Mouse (Mus musculus) Patski (cell line): ENCODE measurements around the gene Med29. TPM values are rescaled to one million over a fixed set of nuclear protein-coding genes. Genes with fewer than 3 reads are reported as not detected.
A peak's percentile ranks its signal among the peaks of the same experiment; 100 is the strongest.

Source experiments
- ATAC-seq: fragments of 100-300 bp; one replicate; pipeline ENCODE4 v1.8.0; 2021
- CTCF ChIA-PET: fragments of 350-600 bp; sonication (Branson Sonifier 250); formaldehyde crosslinking; loops from one replicate; lab custom pipeline; 2022; ENCODE audit warnings: inconsistent platforms; lab: Charles Lee
- POLR2A ChIA-PET: fragments of 350-600 bp; sonication (Branson Sonifier 250); formaldehyde crosslinking; loops from one replicate; lab custom pipeline; 2022; ENCODE audit warnings: antibody characterized with exemption, inconsistent platforms; lab: Charles Lee
- DNase-seq: peaks from one replicate; pipeline ENCODE4 v3.0.0-alpha.2; 2011; ENCODE audit warnings: low read depth, low spot score
- H3K27me3 ChIP-seq: fragments of 371-371 bp; one replicate; pipeline ENCODE4 v1.5.1; 2021
- CTCF ChIP-seq: fragments of 100-300 bp; IDR thresholded peaks from one replicate; pipeline ENCODE4 v1.5.1; 2021
- in situ Hi-C: fragments of 300-500 bp; cut with MboI; formaldehyde crosslinking; loops from 3 replicates; pipeline ENCODE4 v1.11.1; 2018; ENCODE audit warnings: low pct_unique_long_range_greater_than_20kb, mixed read lengths
- polyA plus RNA-seq: library from polyadenylated mRNA; unstranded; gene quantifications from one replicate; pipeline ENCODE4 v1.2.3, GENCODE M21; 2021

Gene Med29
- polyA plus RNA-seq, 1 experiment from 2014 or later = 32.4 TPM

DNA sequence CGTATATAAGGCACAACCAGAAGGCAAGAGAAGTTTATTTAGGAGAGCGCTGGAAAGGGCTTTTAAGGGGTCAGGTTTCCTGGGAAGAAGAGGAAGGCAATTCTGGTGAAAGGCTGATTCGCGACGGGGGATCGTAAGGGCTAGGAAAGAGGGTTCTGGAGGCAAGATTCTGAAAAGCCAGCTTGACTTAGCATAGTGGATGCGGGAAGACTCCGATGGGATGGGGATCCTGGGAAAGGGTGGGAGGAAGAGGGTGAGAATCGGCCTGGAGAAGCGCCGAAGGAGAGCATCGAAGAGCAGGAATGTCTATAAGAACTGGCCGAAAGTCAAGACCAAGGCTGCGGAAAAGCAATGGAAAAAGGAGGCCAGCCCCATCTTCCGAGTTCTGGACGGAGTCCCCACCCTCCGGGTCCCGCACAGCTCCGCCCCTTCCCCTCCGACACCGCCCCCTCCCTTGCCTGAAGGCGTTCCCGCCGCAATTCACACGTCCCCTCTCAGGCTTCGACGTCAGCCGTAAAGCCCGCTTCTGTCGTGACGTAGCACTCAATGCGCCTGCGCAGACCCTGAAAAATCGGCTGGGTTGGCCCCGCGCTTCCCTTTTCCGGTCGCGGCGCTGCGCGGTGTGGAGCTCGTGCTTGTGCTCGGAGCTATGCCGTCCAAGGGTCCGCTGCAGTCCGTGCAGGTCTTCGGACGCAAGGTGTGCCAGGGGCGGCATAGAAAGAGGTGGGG lies 42.2 kb downstream of the Med29 start, which contains the start of gene Rps16:
TSS of gene Rps16 (plus strand) at position 498 of the 729 bp plus-strand sequence.
- CTCF ChIA-PET = interaction anchor here (1.0 kb wide), 1 partner anchor 36 kb away, joined by 3 read pairs; no protein-coding TSS in a partner anchor
- POLR2A ChIA-PET = interaction anchor here (1.0 to 2.2 kb wide), 2 partner anchors 25 to 32 kb away, joined by 6 to 7 read pairs; no protein-coding TSS in a partner anchor
- DNase-seq = peak; percentile 88
- in situ Hi-C loops = no loop called here
- no peak for TF ChIP-seq CTCF
- no peaks in the 10 kb centered on the region for H3K27me3 ChIP-seq
- peak; percentile 51 for ATAC-seq

DNA sequence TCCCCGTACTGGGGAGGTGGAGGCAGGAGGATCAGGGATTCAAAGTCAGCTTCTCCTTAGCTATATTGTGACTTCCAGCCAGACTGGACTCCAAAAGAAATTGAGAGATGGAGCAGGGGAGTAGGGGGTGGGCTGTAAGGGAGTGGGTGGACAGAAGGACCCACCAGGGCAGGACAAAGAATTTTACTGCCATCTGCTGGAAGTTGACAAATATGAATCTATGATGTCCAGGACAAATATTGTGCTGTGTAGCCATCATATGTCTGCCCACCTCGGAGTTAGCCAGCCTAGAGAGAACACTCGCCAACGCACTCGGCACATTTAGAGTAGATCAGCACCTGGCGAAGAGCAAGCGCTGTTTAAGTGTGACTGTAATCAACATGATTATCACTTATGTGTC lies 43.9 kb downstream of the Med29 start:
- ATAC-seq (peak; percentile 7), DNase-seq (no peak)
- in situ Hi-C loops = no loop called here
- ChIA-PET POLR2A (no interaction called here), CTCF (interaction anchor here (1.4 to 2.0 kb wide), 2 partner anchors 9 to 30 kb away, joined by 5 to 8 read pairs; no protein-coding TSS in a partner anchor)
- peak; percentile 47 for TF ChIP-seq CTCF
- H3K27me3 ChIP-seq = no peaks in the 10 kb centered on the region

DNA sequence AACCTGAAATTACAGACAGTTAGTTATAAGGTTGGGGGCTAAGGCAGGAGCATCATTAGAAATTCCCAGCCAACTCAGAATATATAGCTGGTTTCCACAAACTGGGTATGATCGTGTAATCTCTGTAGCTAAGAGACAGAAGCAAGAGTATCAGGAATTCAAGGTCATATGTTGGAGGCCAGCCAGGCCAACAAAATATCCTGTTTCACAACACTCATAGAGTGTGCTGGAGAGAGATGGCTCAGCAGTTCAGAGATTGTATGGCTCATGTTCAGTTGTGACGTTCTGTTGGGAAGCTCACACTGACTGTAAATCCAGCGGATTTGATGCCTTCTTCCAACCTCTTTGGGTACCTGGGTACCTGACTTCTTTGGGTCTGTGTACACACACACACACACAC lies 44.8 kb downstream of the Med29 start:
- DNase-seq (no peak), ATAC-seq (no peak)
- ChIA-PET POLR2A (no interaction called here), CTCF (interaction anchor here (1.4 kb wide), 1 partner anchor 31 kb away, joined by 5 read pairs; no protein-coding TSS in a partner anchor)
- no peaks in the 10 kb centered on the region for H3K27me3 ChIP-seq
- no peak for TF ChIP-seq CTCF
- in situ Hi-C loops = no loop called here

DNA sequence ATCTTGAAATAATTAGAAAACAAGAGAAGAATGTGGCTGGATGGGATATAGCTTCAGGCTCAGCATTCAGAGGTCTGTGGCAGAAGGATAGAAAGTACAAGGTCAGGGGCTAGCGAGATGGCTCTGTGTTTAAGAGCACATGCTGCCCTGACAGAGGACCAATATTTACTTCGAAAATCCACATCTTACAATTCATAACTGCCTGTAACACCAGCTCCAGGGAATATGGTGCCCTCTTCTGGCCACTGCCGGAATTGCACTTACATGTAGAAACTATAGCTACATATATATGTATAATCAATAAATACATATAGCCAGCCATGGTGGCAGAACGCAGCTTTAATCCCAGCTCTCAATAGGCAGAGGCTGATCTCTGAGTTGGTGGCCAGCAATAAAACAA lies 47.9 kb downstream of the Med29 start:
- ATAC-seq (no peak), DNase-seq (no peak)
- CTCF ChIA-PET = interaction anchor here (0.7 to 2.0 kb wide), 17 partner anchors 9 to 252 kb away, joined by 3 to 14 read pairs (median 4); partner anchors contain the start of gene Eid2b
- in situ Hi-C loops = no loop called here
- POLR2A ChIA-PET = no interaction called here
- TF ChIP-seq CTCF = peak; percentile 75
- no peaks in the 10 kb centered on the region for H3K27me3 ChIP-seq

DNA sequence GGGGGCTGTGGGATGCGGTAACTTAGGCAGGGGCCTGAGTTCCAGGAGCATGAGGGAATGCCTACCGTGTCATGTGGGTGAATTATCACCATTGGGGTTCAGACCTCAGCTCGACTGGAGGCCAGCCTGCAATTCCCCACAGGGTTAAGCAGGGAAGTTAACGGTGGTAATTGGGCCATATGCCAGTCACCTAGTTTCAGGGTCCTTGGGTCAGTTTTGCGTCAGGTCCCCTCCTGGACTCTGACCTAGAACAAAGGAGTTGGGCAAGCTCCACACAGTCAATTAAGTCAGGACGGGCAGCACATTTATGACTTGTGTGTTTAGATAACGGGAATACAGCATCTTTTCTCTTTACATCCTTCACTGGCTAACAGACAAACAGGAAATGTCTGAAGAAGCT lies 51.1 kb downstream of the Med29 start:
- no peak for ATAC-seq
- POLR2A ChIA-PET = no interaction called here
- no peak for TF ChIP-seq CTCF

DNA sequence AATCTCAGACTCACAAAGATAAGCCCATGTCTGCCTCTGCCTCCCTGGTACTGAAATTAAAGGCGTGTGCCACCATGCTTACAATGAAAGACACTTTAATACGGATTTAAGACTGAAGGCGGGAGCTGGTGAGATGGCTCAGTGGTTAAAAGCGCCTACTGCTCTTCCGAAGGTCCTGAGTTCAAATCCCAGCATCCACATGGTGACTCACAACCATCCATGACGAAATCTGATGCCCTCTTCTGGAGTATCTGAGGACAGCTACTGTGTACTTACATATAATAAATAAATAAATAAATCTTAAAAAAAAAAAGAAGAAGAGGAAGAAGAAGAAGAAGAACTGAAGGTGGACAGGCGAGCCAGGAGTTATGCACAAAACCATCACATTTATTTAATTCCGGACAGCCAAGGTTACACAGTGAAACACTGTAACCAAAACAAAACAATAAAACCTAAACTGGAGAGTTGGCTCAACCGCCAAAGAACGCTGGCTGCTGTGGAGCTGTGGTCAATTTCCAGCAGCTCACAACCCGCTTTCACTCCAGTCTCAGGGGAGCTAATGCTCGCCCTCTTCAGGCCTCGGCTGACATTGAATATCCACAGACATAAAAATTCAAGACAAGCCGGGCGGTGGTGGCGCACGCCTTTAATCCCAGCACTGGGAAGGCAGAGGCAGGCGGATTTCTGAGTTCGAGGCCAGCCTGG lies 53.1 kb downstream of the Med29 start:
- DNase-seq (peak; percentile 55), ATAC-seq (peak; percentile 32)
- TF ChIP-seq CTCF = peak; percentile 51
- POLR2A ChIA-PET = no interaction called here
- CTCF ChIA-PET = interaction anchor here (0.7 to 2.2 kb wide), 6 partner anchors 13 to 53 kb away, joined by 3 to 7 read pairs (median 4); partner anchors contain the start of genes Med29 and Paf1
- H3K27me3 ChIP-seq = no peaks in the 10 kb centered on the region
- in situ Hi-C loops = no loop called here

More for the DNA sequence above, 51.1 kb downstream of the Med29 start:
- H3K27me3 ChIP-seq = no peaks in the 10 kb centered on the region
- in situ Hi-C loops = no loop called here
- CTCF ChIA-PET = no interaction called here
- no peak for DNase-seq

DNA sequence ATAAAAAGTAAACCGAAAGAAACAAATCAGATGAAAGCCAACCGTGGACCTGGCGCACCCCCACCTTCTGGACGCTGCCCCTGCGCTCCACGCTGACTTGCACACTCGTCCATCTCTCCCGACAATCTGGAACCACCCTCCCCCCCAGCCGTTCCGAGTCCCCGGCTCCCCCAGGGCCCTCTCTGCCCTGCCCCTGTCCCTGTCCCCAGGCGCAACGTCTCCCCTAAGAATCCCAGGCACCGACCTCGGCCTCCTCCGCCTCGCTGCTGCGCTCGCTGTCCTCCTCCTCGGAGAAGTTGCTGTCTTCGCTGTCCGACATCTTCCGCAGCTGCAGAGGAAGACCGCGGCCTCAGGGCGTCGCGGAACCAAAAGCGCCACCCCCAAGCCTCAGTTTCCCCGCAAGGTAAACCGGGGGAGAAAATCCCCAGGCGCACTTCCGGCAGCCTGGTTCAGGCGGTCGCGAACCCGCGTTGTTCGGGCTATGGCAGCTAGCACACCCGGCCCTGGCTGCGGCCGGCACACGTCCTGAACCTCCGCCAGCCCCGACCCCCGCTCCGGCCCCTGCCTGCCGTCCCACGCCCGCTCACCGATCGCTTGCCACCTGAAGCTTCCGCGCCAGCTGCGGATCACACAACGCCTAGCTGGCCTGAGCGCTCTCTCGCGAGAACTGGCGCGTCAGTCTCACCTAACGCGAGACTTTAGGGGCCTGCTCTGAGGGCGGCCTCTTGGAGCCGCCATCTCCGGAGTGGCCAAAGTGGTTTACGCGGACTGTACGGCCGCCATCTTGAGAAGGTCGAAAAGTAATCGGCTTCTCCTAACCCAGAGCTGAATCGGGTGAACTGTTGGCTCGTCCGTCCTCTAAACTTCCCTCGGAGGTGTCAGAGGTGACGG lies 54.2 kb downstream of the Med29 start, which contains the start of gene Supt5:
TSS of gene Supt5 (minus strand) at position 639 of the 891 bp plus-strand sequence.
- CTCF ChIA-PET = interaction anchor here (1.2 to 2.2 kb wide), 3 partner anchors 16 to 54 kb away, joined by 4 to 7 read pairs (median 4); partner anchors contain the start of genes Med29 and Paf1

More for the DNA sequence above, 54.2 kb downstream of the Med29 start, which contains the start of gene Supt5:
- no peak for TF ChIP-seq CTCF
- peak; percentile 94 for DNase-seq
- POLR2A ChIA-PET = no interaction called here
- no peaks in the 10 kb centered on the region for H3K27me3 ChIP-seq
- in situ Hi-C loops = no loop called here
- peak; percentile 91 for ATAC-seq

Other genes with a start within 250 kb of the Med29 start
- 134 TPM for gene Fbl, start 223.0 kb downstream of the Med29 start, polyA plus RNA-seq
- gene Dyrk1b, start 213.2 kb downstream of the Med29 start, polyA plus RNA-seq = 26.5 TPM
- gene Eid2, start 124.8 kb downstream of the Med29 start, polyA plus RNA-seq = 25.4 TPM
- gene Eid2b, start 115.0 kb downstream of the Med29 start, polyA plus RNA-seq = 11.7 TPM
- gene Selenov, start 101.5 kb downstream of the Med29 start, polyA plus RNA-seq = not detected
- gene Dll3, start 90.5 kb downstream of the Med29 start, polyA plus RNA-seq = 0.35 TPM
- gene Timm50, start 80.6 kb downstream of the Med29 start, polyA plus RNA-seq = 61.7 TPM
- 127 TPM for gene Supt5, start 54.0 kb downstream of the Med29 start, polyA plus RNA-seq
- gene Rps16, start 42.1 kb downstream of the Med29 start, polyA plus RNA-seq = 713 TPM
- 45.3 TPM for gene Plekhg2, start 20.1 kb downstream of the Med29 start, polyA plus RNA-seq
- 90.4 TPM for gene Zfp36, start 12.5 kb downstream of the Med29 start, polyA plus RNA-seq
- gene Paf1, start 243 bp upstream of the Med29 start, polyA plus RNA-seq = 104 TPM
- gene Gmfg, start 44.7 kb upstream of the Med29 start, polyA plus RNA-seq = 0.58 TPM
- gene Lrfn1, start 59.3 kb upstream of the Med29 start, polyA plus RNA-seq = 2.6 TPM
- gene Ifnl2, start 117.7 kb upstream of the Med29 start, polyA plus RNA-seq = not detected
- gene Ifnl3, start 130.1 kb upstream of the Med29 start, polyA plus RNA-seq = not detected
- gene Sycn, start 148.2 kb upstream of the Med29 start, polyA plus RNA-seq = not detected
- not detected for gene Nccrp1, start 154.5 kb upstream of the Med29 start, polyA plus RNA-seq
- 79.6 TPM for gene Samd4b, start 205.4 kb upstream of the Med29 start, polyA plus RNA-seq
- 49.3 TPM for gene Pak4, start 205.5 kb upstream of the Med29 start, polyA plus RNA-seq
- gene Acp7, start 238.6 kb upstream of the Med29 start, polyA plus RNA-seq = not detected